Mouse (Mus musculus) ES-Bruce4 (cell line): ENCODE data around the gene Slc24a3.

Source experiments
- CTCF ChIP-seq: IDR thresholded peaks from one replicate; pipeline ENCODE4 v1.8.1; 2011; ENCODE audit warnings: low read depth, low read length
- EP300 ChIP-seq: IDR thresholded peaks from 2 replicates; pipeline ENCODE4 v1.6.1; 2011; ENCODE audit warnings: low read depth, low read length; ENCODE audit not compliant: insufficient read depth
- POLR2A ChIP-seq: IDR thresholded peaks from one replicate; pipeline ENCODE4 v1.8.1; 2011; ENCODE audit warnings: low read length; ENCODE audit not compliant: insufficient read depth

- TF ChIP-seq CTCF (no peak), POLR2A (no peak), EP300 (no peak)
These were observed 293.4 kb downstream of the Slc24a3 start for GRCm38 (mm10) chr2:145460854-145461423.
